Mouse (Mus musculus) forebrain, embryonic 13.5 days (tissue): ENCODE results near the gene Slit3. TPM values are rescaled to one million over a fixed set of nuclear protein-coding genes. Genes with fewer than 3 reads are reported as not detected.

Experiments
- ATAC-seq: fragments of 200-750 bp; cut with Nextera tagmentation; 2 replicates; pipeline ENCODE4 v1.8.0; 2017
- H3K27ac ChIP-seq: fragments of 300-500 bp; sonication (generic); 2 replicates; pipeline ENCODE4 v1.5.1; 2015; ENCODE audit warnings: inconsistent platforms, mild to moderate bottlenecking, moderate library complexity
- H3K27me3 ChIP-seq: fragments of 300-500 bp; sonication (generic); 2 replicates; pipeline ENCODE4 v1.6.1; 2015; ENCODE audit warnings: mild to moderate bottlenecking, inconsistent platforms
- H3K36me3 ChIP-seq: fragments of 300-500 bp; sonication (generic); 2 replicates; pipeline ENCODE4 v1.6.1; 2015; ENCODE audit warnings: mild to moderate bottlenecking, inconsistent platforms; ENCODE audit not compliant: poor library complexity, severe bottlenecking
- H3K4me1 ChIP-seq: fragments of 300-500 bp; sonication (generic); 2 replicates; pipeline ENCODE4 v1.6.1; 2015; ENCODE audit warnings: inconsistent platforms
- H3K4me2 ChIP-seq: fragments of 300-500 bp; sonication (generic); 2 replicates; pipeline ENCODE4 v1.6.1; 2015; ENCODE audit warnings: inconsistent platforms, mild to moderate bottlenecking, moderate library complexity
- H3K4me3 ChIP-seq: fragments of 300-500 bp; sonication (generic); 2 replicates; pipeline ENCODE4 v1.5.1; 2015; ENCODE audit warnings: mild to moderate bottlenecking, inconsistent platforms
- H3K9ac ChIP-seq: fragments of 300-500 bp; sonication (generic); 2 replicates; pipeline ENCODE4 v1.6.1; 2015; ENCODE audit warnings: mild to moderate bottlenecking, inconsistent platforms
- H3K9me3 ChIP-seq: fragments of 300-500 bp; sonication (generic); replicated peaks from 2 replicates; pipeline ENCODE4 v1.6.1; 2016; ENCODE audit warnings: inconsistent platforms
- WGBS: fragments of 180-500 bp; shearing (Covaris S2); methylation state at CpG from one replicate; pipeline ENCODE4 v1.1.7; 2015; 5-methylcytosine and 5-hydroxymethylcytosine counted together
- polyA plus RNA-seq: library from polyadenylated mRNA; unstranded; fragments of >200 nt; fragmentation: Nextera tagmentation; extraction: Ambion mirVana; gene quantifications from 2 replicates; pipeline ENCODE4 v1.2.1, GENCODE M21; 2015

The Slit3 gene
- polyA plus RNA-seq, 1 experiment from 2014 or later = 2.6 TPM

- Histone ChIP-seq H3K9me3 (no peaks in the 10 kb centered on the region), H3K9ac (no peak overlapping the region), H3K27ac (no peak overlapping the region), H3K36me3 (no peaks in the 10 kb centered on the region), H3K4me2 (no peak overlapping the region), H3K27me3 (no peaks in the 10 kb centered on the region), H3K4me1 (no peaks in the 10 kb centered on the region), H3K4me3 (no peak overlapping the region)
- 84% methylated on average over 4 of the region's 4 CpGs for WGBS
- ATAC-seq = no peak
These were observed 11.2 kb upstream of the Slit3 start for GRCm38 (mm10) chr11:35109781-35110180.

GRCm38 (mm10) chr11:35110784-35111183 lies 10.2 kb upstream of the Slit3 start:
- Histone ChIP-seq H3K4me2 (no peak overlapping the region), H3K36me3 (no peaks in the 10 kb centered on the region), H3K9ac (no peak overlapping the region), H3K9me3 (no peaks in the 10 kb centered on the region), H3K4me1 (no peaks in the 10 kb centered on the region), H3K27me3 (no peaks in the 10 kb centered on the region), H3K27ac (no peak overlapping the region), H3K4me3 (no peak overlapping the region)
- no peak for ATAC-seq
- WGBS = 41% methylated on average over 2 of the region's 2 CpGs

- H3K36me3 ChIP-seq = no peaks in the 10 kb centered on the region
- 15% methylated on average over 1 of the region's 1 CpGs for WGBS
These were observed 7.7 kb upstream of the Slit3 start for GRCm38 (mm10) chr11:35113290-35113689.

GRCm38 (mm10) chr11:35116436-35116835 lies 4.6 kb upstream of the Slit3 start:
- H3K27me3 ChIP-seq = peaks cover 40% of the 10 kb centered on the region
- WGBS = 67% methylated on average over 3 of the region's 3 CpGs

More at GRCm38 (mm10) chr11:35113290-35113689, 7.7 kb upstream of the Slit3 start:
- no peak overlapping the region for H3K27ac ChIP-seq
- no peak overlapping the region for H3K4me2 ChIP-seq
- ATAC-seq = no peak
- H3K4me3 ChIP-seq = no peak overlapping the region
- H3K27me3 ChIP-seq = peaks cover 12% of the 10 kb centered on the region; the same call in 1 of the 2 replicates
- no peak overlapping the region for H3K9ac ChIP-seq
- no peaks in the 10 kb centered on the region for H3K4me1 ChIP-seq
- no peaks in the 10 kb centered on the region for H3K9me3 ChIP-seq

DNA sequence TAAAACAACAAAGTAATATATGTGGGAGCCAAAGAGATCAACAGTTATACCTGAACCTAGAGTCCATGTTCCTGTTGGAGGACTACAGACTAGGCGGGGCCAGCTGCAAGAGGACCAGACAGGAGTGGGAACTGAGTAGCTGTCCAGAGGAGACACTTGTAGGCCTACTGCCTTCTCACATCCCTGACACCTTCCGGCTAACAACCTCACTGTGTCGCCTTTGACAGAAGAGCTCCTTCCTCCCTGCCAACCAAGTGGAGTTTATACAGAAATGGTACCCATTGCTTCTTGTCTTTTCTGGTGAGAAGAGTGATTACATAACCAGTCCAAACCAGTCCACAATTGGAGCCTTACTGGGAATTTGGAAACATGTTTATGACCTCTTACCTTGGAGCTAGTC lies 3.2 kb upstream of the Slit3 start:
- no peak overlapping the region for H3K4me2 ChIP-seq
- WGBS = 93% methylated on average over 3 of the region's 3 CpGs
- H3K9ac ChIP-seq = no peak overlapping the region
- no peak overlapping the region for H3K4me3 ChIP-seq
- ATAC-seq = no peak
- H3K27me3 ChIP-seq = peaks cover 55% of the 10 kb centered on the region
- H3K4me1 ChIP-seq = peaks cover 22% of the 10 kb centered on the region
- H3K36me3 ChIP-seq = no peaks in the 10 kb centered on the region
- no peak overlapping the region for H3K27ac ChIP-seq
- H3K9me3 ChIP-seq = no peaks in the 10 kb centered on the region

More at GRCm38 (mm10) chr11:35116436-35116835, 4.6 kb upstream of the Slit3 start:
- Histone ChIP-seq H3K4me2 (no peak overlapping the region), H3K36me3 (no peaks in the 10 kb centered on the region), H3K4me1 (peaks cover 11% of the 10 kb centered on the region), H3K4me3 (no peak overlapping the region), H3K27ac (no peak overlapping the region), H3K9me3 (no peaks in the 10 kb centered on the region), H3K9ac (no peak overlapping the region)
- no peak for ATAC-seq

DNA sequence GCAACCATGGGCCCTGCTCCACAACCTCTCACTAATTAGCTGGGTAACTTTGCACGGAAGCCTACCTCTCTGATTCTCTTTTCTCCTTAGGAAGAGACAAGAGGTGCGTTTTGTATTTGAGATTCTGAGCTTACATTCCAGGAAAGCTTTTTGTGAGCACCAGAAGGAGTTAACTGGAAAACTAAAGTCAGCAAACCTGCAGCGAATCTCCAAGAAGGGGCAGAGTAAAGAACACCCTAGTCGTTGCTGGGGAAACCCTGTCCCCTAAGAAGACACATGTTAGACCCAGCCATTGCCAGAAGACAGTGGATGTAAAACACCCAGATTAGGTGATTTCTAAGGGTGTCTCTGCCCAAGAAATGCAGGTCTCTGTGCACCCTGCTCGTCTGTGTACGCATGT lies 2.3 kb upstream of the Slit3 start:
- Histone ChIP-seq H3K27ac (no peak overlapping the region), H3K4me1 (peaks cover 22% of the 10 kb centered on the region), H3K9me3 (no peaks in the 10 kb centered on the region), H3K4me2 (no peak overlapping the region), H3K36me3 (no peaks in the 10 kb centered on the region), H3K4me3 (no peak overlapping the region), H3K27me3 (peaks cover 63% of the 10 kb centered on the region), H3K9ac (no peak overlapping the region)
- ATAC-seq = no peak
- 53% methylated on average over 6 of the region's 6 CpGs for WGBS

- H3K36me3 ChIP-seq = no peaks in the 10 kb centered on the region
- peaks cover 68% of the 10 kb centered on the region for H3K27me3 ChIP-seq
- no peak for ATAC-seq
- 10% methylated on average over 6 of the region's 6 CpGs for WGBS
- H3K9ac ChIP-seq = no peak overlapping the region
- H3K9me3 ChIP-seq = no peaks in the 10 kb centered on the region
- H3K4me1 ChIP-seq = peaks cover 22% of the 10 kb centered on the region
- no peak overlapping the region for H3K4me3 ChIP-seq
- no peak overlapping the region for H3K4me2 ChIP-seq
- no peak overlapping the region for H3K27ac ChIP-seq
These were observed 1.7 kb upstream of the Slit3 start for GRCm38 (mm10) chr11:35119360-35119759.

DNA sequence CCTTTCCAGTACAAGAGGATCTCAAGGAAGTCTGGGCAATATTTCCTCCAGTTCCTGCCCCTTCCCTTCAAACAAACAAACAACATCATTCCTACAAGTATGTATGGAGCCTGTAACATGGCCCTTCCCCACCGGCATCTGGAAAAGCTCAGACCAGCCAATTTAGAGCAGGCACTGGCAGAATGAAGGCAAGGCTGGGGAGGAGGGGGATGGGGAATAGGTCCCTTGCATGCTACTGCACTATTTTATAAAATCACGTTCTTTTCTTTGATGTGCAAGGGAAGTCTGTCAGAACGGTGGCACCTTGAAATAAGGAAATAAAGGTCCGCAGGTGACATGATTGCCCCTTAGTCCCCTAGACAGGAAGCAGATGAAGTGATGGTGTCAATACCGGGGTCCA lies 948 bp upstream of the Slit3 start:
- Histone ChIP-seq H3K4me3 (no peak overlapping the region), H3K27ac (no peak overlapping the region), H3K27me3 (peaks cover 73% of the 10 kb centered on the region), H3K36me3 (no peaks in the 10 kb centered on the region), H3K4me1 (peaks cover 22% of the 10 kb centered on the region), H3K9me3 (no peaks in the 10 kb centered on the region), H3K4me2 (no peak overlapping the region), H3K9ac (no peak overlapping the region)
- WGBS = 57% methylated on average over 5 of the region's 5 CpGs
- no peak for ATAC-seq

- peaks cover 22% of the 10 kb centered on the region for H3K4me1 ChIP-seq
These were observed 561 bp downstream of the Slit3 start for GRCm38 (mm10) chr11:35121611-35121959.

DNA sequence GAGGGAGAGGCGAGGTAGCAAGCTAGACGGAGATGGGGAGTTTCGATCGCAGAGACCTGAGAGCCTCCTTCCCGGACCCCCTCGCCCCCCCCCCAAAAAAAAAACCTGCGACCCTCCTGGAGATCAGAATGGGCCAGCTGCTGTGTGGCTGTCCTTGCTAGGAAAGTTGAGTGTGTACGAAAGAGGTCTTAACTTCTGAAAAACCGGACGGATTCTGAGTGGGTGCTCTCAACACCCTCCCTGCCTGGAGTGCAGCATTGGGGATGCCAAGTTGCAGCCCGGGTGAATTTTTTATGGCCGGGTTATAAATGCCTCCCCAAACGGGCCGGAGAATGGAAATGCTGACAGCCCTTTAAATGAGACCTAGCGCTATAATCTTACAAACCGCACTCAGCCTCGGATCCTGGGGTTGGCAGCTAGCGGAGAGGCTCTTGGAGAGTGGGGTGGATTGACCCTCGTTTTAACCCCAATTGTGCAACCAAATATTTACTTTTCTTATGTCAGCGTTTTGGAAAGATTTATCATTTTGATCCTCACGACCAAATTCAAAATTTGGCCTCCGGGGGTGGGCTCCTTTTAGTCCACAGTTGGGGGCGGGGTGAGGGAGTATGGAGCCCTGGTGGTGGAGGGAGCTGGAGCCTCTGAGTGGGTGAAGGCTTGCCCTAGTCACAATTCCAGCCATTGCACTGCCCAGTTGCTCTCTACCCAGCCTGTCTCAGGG lies 1.2 kb downstream of the Slit3 start:
- peaks cover 69% of the 10 kb centered on the region for H3K27me3 ChIP-seq
- no peak for ATAC-seq
- 2% methylated on average over 23 of the region's 23 CpGs for WGBS

More at GRCm38 (mm10) chr11:35121611-35121959, 561 bp downstream of the Slit3 start:
- ATAC-seq = peak; percentile 39
- Histone ChIP-seq H3K4me3 (peak overlapping the region; percentile 62), H3K4me2 (peak overlapping the region; percentile 99), H3K27ac (no peak overlapping the region), H3K36me3 (no peaks in the 10 kb centered on the region), H3K9ac (peak overlapping the region; percentile 71), H3K27me3 (peaks cover 75% of the 10 kb centered on the region), H3K9me3 (no peaks in the 10 kb centered on the region)
- under 1% methylated on average over 26 of the region's 27 CpGs for WGBS

GRCm38 (mm10) chr11:35124489-35125107 lies 3.6 kb downstream of the Slit3 start:
- no peaks in the 10 kb centered on the region for H3K9me3 ChIP-seq
- no peak overlapping the region for H3K27ac ChIP-seq
- H3K4me3 ChIP-seq = no peak overlapping the region
- H3K36me3 ChIP-seq = no peaks in the 10 kb centered on the region
- H3K4me2 ChIP-seq = no peak overlapping the region
- H3K4me1 ChIP-seq = peaks cover 19% of the 10 kb centered on the region
- no peak for ATAC-seq
- H3K27me3 ChIP-seq = peaks cover 53% of the 10 kb centered on the region
- 77% methylated on average over 17 of the region's 17 CpGs for WGBS
- no peak overlapping the region for H3K9ac ChIP-seq

More for the DNA sequence above, 1.2 kb downstream of the Slit3 start:
- Histone ChIP-seq H3K9ac (peak overlapping the region; percentile 71; the same call in 1 of the 2 replicates), H3K4me1 (peaks cover 22% of the 10 kb centered on the region), H3K36me3 (no peaks in the 10 kb centered on the region), H3K27ac (no peak overlapping the region), H3K9me3 (no peaks in the 10 kb centered on the region), H3K4me2 (peak overlapping the region; percentile 99), H3K4me3 (peak overlapping the region; percentile 62)

- Histone ChIP-seq H3K4me2 (no peak overlapping the region), H3K36me3 (no peaks in the 10 kb centered on the region), H3K4me3 (no peak overlapping the region), H3K4me1 (peaks cover 19% of the 10 kb centered on the region), H3K9me3 (no peaks in the 10 kb centered on the region), H3K27ac (no peak overlapping the region), H3K9ac (no peak overlapping the region), H3K27me3 (peaks cover 48% of the 10 kb centered on the region)
- WGBS = 82% methylated on average over 10 of the region's 10 CpGs
- no peak for ATAC-seq
These were observed 4.1 kb downstream of the Slit3 start for GRCm38 (mm10) chr11:35125108-35125490.
